Mouse (Mus musculus) hindbrain, embryonic 13.5 days (tissue): ENCODE measurements at regions not wholly inside any gene's neighbourhood (a gene's known extent, or its start where the extent isn't known, plus 50 kb on each side); places are given as distances from the start of the nearest gene placed in this dataset.
"Not testable (repeated sequence)": the region's sequence is repeated elsewhere in the genome, so short reads cannot be mapped to it uniquely, and the experiment has no call there.

Source experiments
- ATAC-seq: fragments of 200-750 bp; cut with Nextera tagmentation; 2 replicates; pipeline ENCODE4 v1.8.0; 2017; ENCODE audit warnings: moderate TSS enrichment; ENCODE audit not compliant: low FRiP score
- H3K27ac ChIP-seq: fragments of 300-500 bp; sonication (generic); 2 replicates; pipeline ENCODE4 v1.5.1; 2015; ENCODE audit warnings: inconsistent platforms, mild to moderate bottlenecking, moderate library complexity
- H3K27me3 ChIP-seq: fragments of 300-500 bp; sonication (generic); 2 replicates; pipeline ENCODE4 v1.6.1; 2015; ENCODE audit warnings: mild to moderate bottlenecking, inconsistent platforms
- H3K36me3 ChIP-seq: fragments of 300-500 bp; sonication (generic); 2 replicates; pipeline ENCODE4 v1.6.1; 2015; ENCODE audit warnings: mild to moderate bottlenecking, inconsistent platforms
- H3K4me1 ChIP-seq: fragments of 300-500 bp; sonication (generic); replicated peaks from 2 replicates; pipeline ENCODE4 v1.6.1; 2015; ENCODE audit warnings: inconsistent platforms
- H3K4me2 ChIP-seq: fragments of 300-500 bp; sonication (generic); 2 replicates; pipeline ENCODE4 v1.6.1; 2015; ENCODE audit warnings: inconsistent platforms, mild to moderate bottlenecking, moderate library complexity
- H3K4me3 ChIP-seq: fragments of 300-500 bp; sonication (generic); 2 replicates; pipeline ENCODE4 v1.5.1; 2015; ENCODE audit warnings: mild to moderate bottlenecking, inconsistent platforms
- H3K9ac ChIP-seq: fragments of 300-500 bp; sonication (generic); 2 replicates; pipeline ENCODE4 v1.6.1; 2015; ENCODE audit warnings: mild to moderate bottlenecking, inconsistent platforms
- H3K9me3 ChIP-seq: fragments of 300-500 bp; sonication (generic); 2 replicates; pipeline ENCODE4 v1.6.1; 2016; ENCODE audit warnings: inconsistent platforms
- WGBS: fragments of 180-500 bp; shearing (Covaris S2); methylation state at CpG from one replicate; pipeline ENCODE4 v1.1.7; 2015; 5-methylcytosine and 5-hydroxymethylcytosine counted together

- not testable (repeated sequence) for ATAC-seq, H3K9me3 ChIP-seq, H3K4me3 ChIP-seq, H3K27me3 ChIP-seq, H3K4me2 ChIP-seq, H3K36me3 ChIP-seq, H3K4me1 ChIP-seq, H3K9ac ChIP-seq, H3K27ac ChIP-seq
- WGBS: 92% methylated on average over 8 of the region's 8 CpGs
Observed at GRCm38 (mm10) chr9:12611994-12612393, 633.6 kb downstream of the Jrkl start.

GRCm38 (mm10) chr9:12598113-12598650 lies 647.4 kb downstream of the Jrkl start:
- Histone ChIP-seq H3K4me2 (no peak overlapping the region), H3K27ac (no peak overlapping the region), H3K27me3 (no peaks in the 10 kb centered on the region), H3K9me3 (no peaks in the 10 kb centered on the region), H3K4me1 (no peaks in the 10 kb centered on the region), H3K4me3 (no peak overlapping the region), H3K36me3 (no peaks in the 10 kb centered on the region), H3K9ac (no peak overlapping the region)
- WGBS: 42% methylated on average over 3 of the region's 3 CpGs
- no peak for ATAC-seq

GRCm38 (mm10) chr9:12587289-12588057 lies 658.2 kb downstream of the Jrkl start:
- Histone ChIP-seq H3K27me3 (no peaks in the 10 kb centered on the region), H3K4me2 (no peak overlapping the region), H3K27ac (no peak overlapping the region), H3K9ac (no peak overlapping the region), H3K4me1 (no peaks in the 10 kb centered on the region), H3K9me3 (no peaks in the 10 kb centered on the region), H3K4me3 (no peak overlapping the region), H3K36me3 (no peaks in the 10 kb centered on the region)
- ATAC-seq: 0 out of 2 replicates have a peak, but pooled peaks have one; percentile 43
